Mouse (Mus musculus) bone marrow, adult 2 months (tissue): ENCODE results near the gene Dennd6a.

Experiments used
- CTCF ChIP-seq: fragments of 200-500 bp; IDR thresholded peaks from 2 replicates; pipeline ENCODE4 v1.5.1; 2011; ENCODE audit warnings: low read length, control low read depth; ENCODE audit not compliant: control insufficient read depth, insufficient read depth
- POLR2A ChIP-seq: fragments of 200-500 bp; IDR thresholded peaks from 2 replicates; pipeline ENCODE4 v1.6.1; 2011; ENCODE audit warnings: low read depth, mild to moderate bottlenecking, control low read depth, low read length, borderline replicate concordance; ENCODE audit not compliant: control insufficient read depth

DNA sequence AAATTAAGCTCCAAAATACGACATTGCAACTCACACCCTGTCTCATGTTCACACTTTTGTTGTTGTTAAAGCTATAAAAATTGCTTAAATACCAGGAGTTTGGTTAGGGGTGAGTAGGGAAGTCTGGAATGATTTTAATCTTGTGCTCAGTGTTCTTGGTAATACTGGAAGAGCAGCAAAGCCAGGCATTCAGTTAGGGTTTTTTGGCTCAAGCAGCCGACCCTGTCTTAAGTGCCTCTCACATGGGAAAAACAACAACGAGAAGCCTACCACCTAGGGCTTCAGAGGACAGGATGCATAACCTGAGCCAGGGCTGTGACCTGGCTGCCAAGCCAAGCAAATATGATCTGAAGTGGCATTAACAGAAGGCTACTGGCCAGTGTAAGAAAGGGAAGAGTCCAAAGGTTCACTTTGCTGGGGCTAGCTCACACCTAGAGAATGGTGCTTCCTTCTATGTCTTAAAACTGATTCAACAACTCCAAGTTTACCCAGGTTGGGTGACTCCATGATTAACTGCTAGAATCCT is 2.7 kb downstream of the Dennd6a start:
- TF ChIP-seq CTCF (no peak), POLR2A (no peak)
